Mouse (Mus musculus) megakaryocyte progenitor cell, adult 5-6 weeks (primary cell): ENCODE measurements around the gene Pigo. TPM values are rescaled to one million over a fixed set of nuclear protein-coding genes. Genes with fewer than 3 reads are reported as not detected.

Experiments
- ATAC-seq: replicated peaks from 2 replicates; pipeline ENCODE4 v1.8.0; 2016; ENCODE audit warnings: mild to moderate bottlenecking, moderate TSS enrichment, inconsistent platforms; ENCODE audit not compliant: poor library complexity
- total RNA-seq, 2 experiments: library from RNA; stranded (forward) in 1 of 2; stranded (reverse) in 1 of 2; fragments of 157-497, 149-512 nt in 1 of 2; fragments of 200-1000 nt in 1 of 2; gene quantifications; 2 replicates each; pipeline versions ENCODE4 v1.2.3 to v1.2.4; 2015 to 2017

Pigo gene
- total RNA-seq, 2 experiments from 2014 or later: 4.7 to 8.6 TPM

DNA sequence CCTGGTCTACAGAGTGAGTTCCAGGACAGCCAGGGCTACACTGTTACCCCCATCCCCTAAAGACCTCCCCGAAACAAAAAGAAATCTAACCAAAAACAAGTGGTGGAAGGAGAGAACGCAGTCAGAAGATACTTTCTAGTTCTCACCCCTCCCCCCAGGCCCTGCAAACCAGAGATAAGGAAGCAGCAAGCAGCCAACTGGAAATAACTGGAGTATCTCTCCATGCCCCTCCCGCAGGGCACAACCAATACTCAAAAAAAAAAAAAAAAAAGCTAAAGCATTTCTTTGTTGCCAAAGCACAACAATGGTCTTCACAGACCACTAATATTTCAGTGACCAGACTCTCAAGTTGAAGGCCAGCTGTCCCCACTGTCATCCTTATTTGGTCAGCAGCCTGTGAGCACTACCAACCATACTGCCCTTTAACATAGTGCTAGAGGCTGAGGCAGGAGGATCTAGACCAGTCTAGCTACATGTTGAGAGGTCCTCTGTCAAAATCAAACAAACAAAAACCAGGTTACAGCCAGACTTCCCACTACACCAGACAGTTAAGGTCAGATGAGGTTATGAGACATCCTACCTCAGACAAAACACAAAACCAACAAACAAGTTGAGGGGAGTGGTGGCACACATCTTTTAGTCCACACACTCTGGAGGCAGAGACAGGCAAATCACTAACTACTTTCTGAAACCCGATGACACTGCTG, 12.4 kb upstream of the Pigo start:
- ATAC-seq: peak; percentile 72

- no peak for ATAC-seq
Measured at GRCm38 (mm10) chr4:43036356-43036755, 10.7 kb upstream of the Pigo start.

GRCm38 (mm10) chr4:43035851-43036250, 10.2 kb upstream of the Pigo start:
- no peak for ATAC-seq

DNA sequence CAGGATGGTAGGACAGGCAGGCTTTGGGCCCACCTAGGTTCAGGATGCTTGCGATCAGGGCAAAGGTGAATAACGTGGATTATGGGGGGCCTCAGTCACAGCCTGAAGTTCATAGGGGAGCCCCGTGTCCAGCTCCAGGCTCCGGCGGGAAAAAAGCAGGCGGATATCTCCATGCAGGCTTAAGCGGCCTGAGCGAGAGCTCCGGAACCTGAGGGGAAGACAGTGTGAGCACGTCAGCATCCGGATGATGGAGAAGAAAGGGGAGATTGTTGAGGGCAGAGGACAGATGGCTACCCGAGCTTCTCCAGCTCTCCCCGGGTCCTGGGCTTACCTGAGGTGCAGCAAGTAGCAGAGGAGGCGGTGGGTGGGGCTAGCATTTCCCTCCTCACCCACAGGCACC, 7.9 kb upstream of the Pigo start:
- no peak for ATAC-seq

DNA sequence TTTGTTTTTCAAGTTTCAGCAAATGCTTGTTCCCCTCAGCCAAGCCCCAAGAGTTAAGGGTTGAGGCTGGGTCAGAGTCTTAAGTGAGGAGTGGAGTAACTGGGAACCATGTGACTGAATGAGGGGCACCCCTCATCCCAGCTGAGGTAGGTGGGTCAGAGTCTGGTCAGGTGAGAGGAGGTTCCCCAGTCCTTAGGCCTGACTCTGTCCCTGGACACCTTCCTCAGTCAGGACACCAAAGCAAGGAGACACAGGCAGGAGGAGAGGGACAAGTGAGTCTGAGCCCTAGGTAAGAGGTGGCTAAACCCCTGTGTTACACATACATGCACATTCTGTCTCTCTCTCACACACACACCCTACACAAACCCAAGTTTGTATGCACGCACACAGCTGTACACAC, 6.9 kb upstream of the Pigo start:
- no peak for ATAC-seq

DNA sequence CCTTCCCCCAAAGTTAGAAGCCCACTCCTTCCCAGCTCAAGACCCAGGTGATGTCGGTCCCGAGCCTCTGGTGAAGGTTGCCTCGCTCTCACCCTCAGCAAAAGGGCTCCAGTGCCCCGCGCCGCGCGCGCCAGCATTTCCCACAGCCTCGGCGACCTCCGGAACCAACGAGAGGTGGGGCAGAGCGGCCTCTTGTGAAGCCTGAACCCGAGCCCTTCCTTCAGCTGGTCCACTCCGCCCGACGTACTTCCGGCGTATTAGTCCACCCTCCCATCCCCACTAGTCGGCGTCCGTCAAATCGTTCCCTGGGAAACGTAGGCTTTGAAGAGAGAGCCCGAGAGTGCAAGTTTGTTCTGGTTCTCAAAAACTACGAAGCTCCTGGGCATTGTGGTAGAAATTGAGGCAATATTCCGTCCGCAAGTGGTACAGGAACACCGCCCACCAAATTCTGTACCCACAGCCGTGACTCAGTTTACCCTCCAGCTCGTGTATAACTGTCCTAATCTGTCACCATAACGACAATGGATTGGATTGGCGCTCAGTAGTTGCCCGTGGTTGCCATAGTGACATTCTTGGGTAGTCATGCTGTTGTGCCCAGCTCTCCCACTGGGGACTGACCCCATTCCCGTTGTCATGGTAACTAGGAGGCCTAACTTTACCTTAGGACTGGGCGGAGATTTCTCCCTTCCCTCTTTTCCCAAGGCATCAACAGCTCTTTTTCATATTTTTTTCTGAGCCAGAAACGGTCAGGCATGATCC, 5.8 kb upstream of the Pigo start, which contains the start of gene Stoml2:
Gene Stoml2 (minus strand): TSS at position 474 of the 759 bp plus-strand sequence.
- ATAC-seq: peak; percentile 97

DNA sequence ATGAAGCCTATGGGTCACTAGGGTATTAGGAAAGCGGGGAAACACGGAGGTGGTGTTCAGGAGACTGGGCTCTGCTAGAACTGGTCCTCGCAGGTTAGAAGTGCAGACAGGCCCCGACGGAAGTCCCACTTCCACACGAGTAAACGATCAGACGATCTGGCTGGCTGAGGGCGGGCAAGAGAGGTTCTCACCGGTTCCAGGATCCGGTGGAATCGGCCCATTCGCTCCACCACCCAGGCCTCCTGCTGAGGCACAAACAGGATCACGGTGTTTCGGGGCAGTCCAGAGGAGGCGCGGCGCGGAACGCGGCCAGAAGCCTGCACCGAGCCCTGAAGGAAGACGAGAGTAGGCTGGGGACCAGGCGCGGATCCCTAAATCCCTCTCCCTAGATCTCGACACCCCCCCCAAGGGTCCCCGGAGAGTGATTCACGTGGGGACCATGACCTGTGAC, 5.2 kb upstream of the Pigo start:
- ATAC-seq: peak; percentile 49

DNA sequence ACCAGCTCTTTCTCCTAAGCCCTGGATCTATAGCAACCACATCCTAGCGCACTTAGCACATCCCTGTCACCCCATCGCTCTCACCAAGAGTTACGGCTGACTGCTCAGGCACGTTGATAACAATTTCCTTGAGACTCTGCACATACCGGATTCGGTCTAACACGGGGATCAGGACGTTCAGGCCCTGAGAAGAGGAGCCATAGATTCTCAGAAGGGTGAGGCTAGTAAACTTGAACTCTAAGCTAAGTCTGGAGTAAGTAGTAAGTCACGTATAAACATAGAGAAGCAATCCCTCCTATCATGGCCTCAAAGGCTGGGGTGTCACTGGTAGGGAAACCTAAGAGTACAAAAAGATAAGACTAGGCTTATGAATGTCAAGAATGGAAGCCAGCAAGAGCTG, 4.7 kb upstream of the Pigo start:
- no peak for ATAC-seq

DNA sequence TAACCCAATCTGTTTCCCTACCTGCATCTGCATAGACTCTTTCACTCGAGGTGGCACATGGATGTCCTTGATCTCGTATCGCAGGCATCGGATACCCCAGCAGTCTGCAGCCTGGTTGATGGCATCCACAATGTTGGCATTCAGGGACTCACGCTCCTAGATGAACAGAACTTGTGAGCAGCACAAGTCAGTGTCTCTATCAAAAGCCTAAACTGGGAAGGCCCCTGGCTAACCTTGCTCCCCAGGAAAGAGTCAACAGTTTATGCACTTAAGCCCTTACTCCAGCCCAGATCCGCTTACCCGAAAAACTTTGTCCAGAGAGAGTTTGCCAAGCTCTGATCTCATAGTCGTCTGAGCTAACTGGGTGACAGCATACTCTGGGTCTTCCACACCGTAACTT, 4.1 kb upstream of the Pigo start:
- no peak for ATAC-seq

- no peak for ATAC-seq
Measured at GRCm38 (mm10) chr4:43029121-43029520, 3.5 kb upstream of the Pigo start.

GRCm38 (mm10) chr4:43024673-43025072, 946 bp downstream of the Pigo start:
- no peak for ATAC-seq

DNA sequence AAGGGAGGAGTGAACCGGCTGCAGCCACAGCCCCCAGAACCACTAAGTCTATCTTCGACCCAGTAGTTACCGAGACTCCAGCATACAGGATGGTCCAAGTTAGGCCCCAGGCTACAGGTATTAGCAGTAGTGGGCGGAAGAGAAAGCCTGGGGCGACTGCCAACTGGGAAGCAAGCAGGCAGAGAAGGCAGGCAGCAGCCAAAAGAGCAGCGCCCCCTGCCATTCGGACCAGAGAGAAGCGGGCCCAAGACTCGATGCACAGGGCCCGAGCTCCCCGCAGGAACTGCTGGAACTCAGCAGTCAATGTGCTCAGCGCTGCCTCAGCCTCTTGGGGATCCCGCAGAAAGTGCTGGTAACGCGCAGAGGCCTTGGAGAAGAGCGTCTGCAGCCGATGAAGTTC, 4.3 kb downstream of the Pigo start:
- ATAC-seq: no peak

DNA sequence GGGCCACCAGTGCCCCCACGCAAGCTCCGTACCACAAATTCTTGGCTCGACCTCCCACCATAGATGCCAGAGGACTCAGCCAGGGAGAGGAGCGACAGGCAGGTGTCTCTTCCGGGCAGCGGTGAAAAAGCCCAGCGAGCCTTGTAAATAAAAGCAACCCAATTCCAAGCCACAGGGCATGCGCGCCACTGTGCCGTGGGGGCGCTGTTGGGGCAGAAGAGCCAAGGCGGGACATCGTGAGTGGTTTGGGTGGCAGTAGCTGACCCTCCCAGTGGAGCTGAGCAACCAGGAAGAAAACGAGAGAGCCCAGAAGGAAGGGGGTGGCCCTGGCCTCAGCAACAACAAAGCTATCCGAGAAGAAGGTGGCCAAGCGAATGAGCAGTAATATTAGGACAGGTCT, 4.7 kb downstream of the Pigo start:
- ATAC-seq: no peak

- peak; percentile 52 for ATAC-seq
Measured at GRCm38 (mm10) chr4:43019641-43020465, 5.8 kb downstream of the Pigo start.

- ATAC-seq: no peak
Measured at GRCm38 (mm10) chr4:43019176-43019575, 6.4 kb downstream of the Pigo start.

DNA sequence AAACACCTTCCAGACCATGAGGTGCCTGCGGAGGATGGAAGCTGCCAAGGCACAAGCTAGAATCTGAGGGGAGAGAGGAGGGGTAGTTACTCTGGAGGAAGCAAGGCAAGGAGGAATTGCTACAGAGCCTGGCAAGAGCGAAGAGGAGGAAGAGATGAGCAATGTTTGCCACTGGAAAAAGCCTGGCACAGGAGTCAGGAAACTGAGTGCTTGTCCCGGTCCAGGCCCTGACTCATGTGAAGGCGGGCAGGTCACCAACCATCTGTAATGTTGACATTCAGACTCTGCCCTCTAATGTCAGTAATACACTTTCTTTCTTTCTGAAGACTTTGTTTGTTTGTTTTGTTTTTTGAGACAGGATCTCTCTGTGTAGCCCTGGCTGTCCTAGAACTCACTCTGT, 7.5 kb downstream of the Pigo start:
- no peak for ATAC-seq

GRCm38 (mm10) chr4:43012091-43012490, 13.5 kb downstream of the Pigo start:
- no peak for ATAC-seq

- peak; percentile 83 for ATAC-seq
Measured at GRCm38 (mm10) chr4:43010161-43011038, 15.2 kb downstream of the Pigo start, which contains the start of gene Fancg. Fancg (minus strand) TSS chr4:43010506.

DNA sequence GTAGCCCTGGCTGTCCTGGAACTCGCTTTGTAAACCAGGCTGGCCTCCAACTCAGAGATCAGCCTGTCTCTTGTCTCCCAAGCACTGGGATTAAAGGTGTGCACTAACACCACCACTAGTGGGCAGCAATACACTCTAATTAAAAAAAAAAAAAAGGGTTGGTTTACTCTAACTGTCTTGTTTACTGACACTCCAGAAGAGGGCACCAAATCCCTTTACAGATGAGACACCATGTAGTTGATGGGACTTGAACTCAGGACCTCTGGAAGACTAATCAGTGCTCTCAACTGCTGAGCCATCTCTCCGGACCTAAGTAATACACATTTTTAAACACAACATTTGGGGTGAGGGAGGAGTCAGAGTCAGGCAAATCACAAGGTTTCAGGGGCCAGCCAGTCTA, 19.9 kb downstream of the Pigo start:
- peak; percentile 77 for ATAC-seq

DNA sequence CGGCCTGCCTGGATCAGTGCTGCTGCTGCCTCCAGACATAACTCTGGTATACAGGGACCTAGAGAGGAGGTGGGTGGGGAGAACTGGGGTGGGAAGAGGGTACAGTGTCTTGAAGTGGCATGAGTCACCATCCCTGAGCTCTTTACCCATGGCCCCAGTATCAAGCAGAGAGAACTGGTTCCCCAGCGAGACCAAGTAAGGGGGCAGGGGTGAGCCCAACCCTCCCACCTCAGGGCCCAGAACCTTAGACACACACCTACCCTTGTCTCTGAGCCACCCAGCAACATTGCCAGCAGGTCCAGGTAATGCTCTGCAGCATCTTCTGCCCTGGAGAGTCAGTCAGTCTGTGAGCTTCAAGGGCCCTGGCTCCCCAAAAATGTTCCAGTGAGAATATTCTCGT, 20.7 kb downstream of the Pigo start:
- no peak for ATAC-seq
